ENCODE assay signal across 10 mouse cellular contexts in the genomic region with DNA sequence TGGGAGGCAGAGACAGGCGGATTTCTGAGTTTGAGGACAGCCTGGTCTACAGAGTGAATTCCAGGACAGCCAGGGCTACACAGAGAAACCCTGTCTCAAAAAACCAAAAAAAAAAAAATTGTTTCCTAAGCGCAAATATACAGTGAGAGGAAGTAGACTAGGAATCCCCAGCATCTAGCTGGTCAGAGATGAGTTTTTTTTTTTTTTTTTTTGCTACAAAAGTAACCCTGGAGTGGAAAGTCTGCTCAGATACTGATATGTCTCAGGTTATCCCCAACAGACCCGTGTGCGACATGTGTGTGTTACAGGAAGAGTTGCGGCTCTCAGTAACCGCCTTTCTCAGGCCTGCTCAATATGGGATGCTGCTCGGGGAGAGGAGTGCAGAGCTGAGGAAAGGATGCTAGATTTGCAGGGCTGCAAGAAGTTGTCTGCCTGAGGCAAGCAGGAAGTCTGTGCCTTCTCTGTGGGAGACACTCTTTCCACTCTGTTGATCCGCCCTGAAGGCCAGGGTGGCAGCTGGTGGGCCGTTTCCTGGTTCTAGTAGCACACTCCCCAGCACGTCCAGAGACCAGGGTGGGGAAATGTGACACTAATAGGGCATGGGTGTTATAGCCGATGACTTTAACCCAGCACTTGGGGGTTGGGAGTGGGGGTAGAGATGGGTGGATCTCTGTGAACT. TPM values are rescaled to one million over a fixed set of nuclear protein-coding genes. Genes with fewer than 3 reads are reported as not detected.
A peak's percentile ranks its signal among the peaks of the same experiment; 100 is the strongest.
DNase-seq lines count a peak whose midpoint lies in the region; ATAC-seq lines count a peak whose summit lies in the region.
"Had no signal": no experiment of that assay in that cellular context is flagged by ENCODE, and none has a peak within 500 bp of the region (broad histone marks: within the 10 kb centered on the region; RNA-seq: fewer than 3 reads in every experiment).

No protein-coding gene starts in this region.

- ATAC-seq in liver, embryonic 13.5 days (ENCODE audit: low read depth), result no peak
- ATAC-seq in liver, embryonic 11.5 days (replicated peaks; ENCODE audit: low FRiP score), result no peak
- peak; percentile 46 for ATAC-seq in common myeloid progenitor, adult 5-6 weeks (replicated peaks; ENCODE audit: low read depth, poor library complexity, severe bottlenecking)
- no peak for ATAC-seq in midbrain, embryonic 14.5 days (ENCODE audit: low FRiP score, low TSS enrichment)
- no peak for ATAC-seq in forebrain, embryonic 15.5 days (replicated peaks)

- no peaks in the 10 kb centered on the region for H3K27me3 ChIP-seq in liver, embryonic 13.5 days
- H3K27me3 ChIP-seq in liver, embryonic 11.5 days (replicated peaks; ENCODE audit: control insufficient read depth, insufficient read depth, low read length), result no peaks in the 10 kb centered on the region
- no peaks in the 10 kb centered on the region for H3K27me3 ChIP-seq in midbrain, embryonic 14.5 days (ENCODE audit: control insufficient read depth, insufficient read depth, low read length)
- H3K27me3 ChIP-seq in forebrain, embryonic 15.5 days, result no peaks in the 10 kb centered on the region
- H3K27me3 ChIP-seq: neural tube, embryonic 12.5 days had no signal

- WGBS in liver, embryonic 13.5 days (ENCODE audit: insufficient replicate concordance), result 35% methylated on average over 11 of the region's 11 CpGs
- WGBS in liver, embryonic 11.5 days, result 56% methylated on average over 11 of the region's 11 CpGs
- 74% methylated on average over 11 of the region's 11 CpGs for WGBS in midbrain, embryonic 14.5 days
- 76% methylated on average over 11 of the region's 11 CpGs for WGBS in forebrain, embryonic 15.5 days

- no peak for DNase-seq in liver, embryonic 13.5 days
- DNase-seq in liver, embryonic 11.5 days (ENCODE audit: low spot score), result no peak
- DNase-seq in lung, postnatal 36 days, result peak; percentile 16
- DNase-seq in thymus, postnatal 14 days, result peak; percentile 58
- no peak for DNase-seq in midbrain, embryonic 14.5 days

- H3K9ac ChIP-seq in liver, embryonic 13.5 days, result no peak overlapping the region
- no peak overlapping the region; the same call in 1 of the 2 replicates for H3K9ac ChIP-seq in liver, embryonic 11.5 days (ENCODE audit: low read depth, low read length)
- no peak overlapping the region for H3K9ac ChIP-seq in midbrain, embryonic 14.5 days (replicated peaks; ENCODE audit: low read length)
- no peak overlapping the region for H3K9ac ChIP-seq in forebrain, embryonic 15.5 days (replicated peaks)
- H3K9ac ChIP-seq: hindbrain, embryonic 14.5 days; neural tube, embryonic 12.5 days had no signal

- no peaks in the 10 kb centered on the region for H3K36me3 ChIP-seq in liver, embryonic 13.5 days
- H3K36me3 ChIP-seq in liver, embryonic 11.5 days (ENCODE audit: control insufficient read depth, insufficient read depth, low read length), result no peaks in the 10 kb centered on the region
- H3K36me3 ChIP-seq in midbrain, embryonic 14.5 days (ENCODE audit: control insufficient read depth, insufficient read depth, low read length), result no peaks in the 10 kb centered on the region
- no peaks in the 10 kb centered on the region for H3K36me3 ChIP-seq in forebrain, embryonic 15.5 days
- H3K36me3 ChIP-seq: neural tube, embryonic 12.5 days had no signal

- peaks cover 70% of the 10 kb centered on the region for H3K4me1 ChIP-seq in liver, embryonic 13.5 days (replicated peaks)
- H3K4me1 ChIP-seq in liver, embryonic 11.5 days (replicated peaks; ENCODE audit: control insufficient read depth, insufficient read depth, low read length), result peaks cover 38% of the 10 kb centered on the region
- H3K4me1 ChIP-seq in midbrain, embryonic 14.5 days (ENCODE audit: control insufficient read depth, insufficient read depth, low read length), result 0 out of 2 replicates have a peak, but pooled peaks cover 4% of the 10 kb centered on the region
- peaks cover 8% of the 10 kb centered on the region for H3K4me1 ChIP-seq in forebrain, embryonic 15.5 days

- H3K27ac ChIP-seq in liver, embryonic 13.5 days, result peak overlapping the region; percentile 34; the same call in 1 of the 2 replicates
- H3K27ac ChIP-seq in liver, embryonic 11.5 days (ENCODE audit: low read depth, low read length), result no peak overlapping the region
- no peak overlapping the region for H3K27ac ChIP-seq in midbrain, embryonic 14.5 days (replicated peaks; ENCODE audit: low read depth, low read length)
- H3K27ac ChIP-seq in forebrain, embryonic 15.5 days (replicated peaks), result no peak overlapping the region
- H3K27ac ChIP-seq: hindbrain, embryonic 14.5 days; neural tube, embryonic 12.5 days had no signal

- no peak overlapping the region for H3K4me2 ChIP-seq in liver, embryonic 13.5 days
- no peak overlapping the region for H3K4me2 ChIP-seq in liver, embryonic 11.5 days
- H3K4me2 ChIP-seq in midbrain, embryonic 14.5 days (ENCODE audit: low read length), result no peak overlapping the region
- H3K4me2 ChIP-seq in forebrain, embryonic 15.5 days (replicated peaks), result no peak overlapping the region
- H3K4me2 ChIP-seq: hindbrain, embryonic 14.5 days; neural tube, embryonic 12.5 days had no signal

- H3K4me3 ChIP-seq in liver, embryonic 13.5 days (replicated peaks), result no peak overlapping the region
- H3K4me3 ChIP-seq in liver, embryonic 11.5 days (ENCODE audit: low read depth, low read length), result no peak overlapping the region
- no peak overlapping the region for H3K4me3 ChIP-seq in midbrain, embryonic 14.5 days (replicated peaks; ENCODE audit: low read depth, low read length)
- H3K4me3 ChIP-seq in forebrain, embryonic 15.5 days, result no peak overlapping the region
- H3K4me3 ChIP-seq: neural tube, embryonic 12.5 days had no signal

- no peaks in the 10 kb centered on the region for H3K9me3 ChIP-seq in liver, embryonic 13.5 days (replicated peaks)
- H3K9me3 ChIP-seq in liver, embryonic 11.5 days (ENCODE audit: control insufficient read depth, low read length), result no peaks in the 10 kb centered on the region
- H3K9me3 ChIP-seq in midbrain, embryonic 14.5 days (ENCODE audit: control insufficient read depth, low read length), result no peaks in the 10 kb centered on the region
- H3K9me3 ChIP-seq in forebrain, embryonic 15.5 days, result no peaks in the 10 kb centered on the region
- H3K9me3 ChIP-seq: neural tube, embryonic 12.5 days had no signal

RNA-seq across cellular contexts. Expression of gene Apobec2, which starts 4.7 kb away (rescaled TPM):
- polyA plus RNA-seq in liver, embryonic 13.5 days (2015; fragmentation: Nextera tagmentation; extraction: Ambion mirVana), result 1.2 TPM in 2 replicates
- polyA plus RNA-seq in liver, embryonic 11.5 days (2014; fragmentation: Nextera tagmentation; extraction: Ambion mirVana), result 2.5 and 3.0 TPM in 2 replicates
- total RNA-seq in common myeloid progenitor, adult 5-6 weeks (2017), result 0.05 and 1.4 TPM in 2 replicates
- polyA plus RNA-seq in midbrain, embryonic 14.5 days (2014; fragmentation: Nextera tagmentation; extraction: Ambion mirVana), result 0.26 and 0.29 TPM in 2 replicates
- 0.19 and 0.73 TPM in 2 replicates for polyA plus RNA-seq in forebrain, embryonic 15.5 days (2015; fragmentation: Nextera tagmentation; extraction: Ambion mirVana)

RNA-seq across cellular contexts. Expression of gene Oard1, which starts 18.2 kb away (rescaled TPM):
- polyA plus RNA-seq in liver, embryonic 13.5 days (2015; fragmentation: Nextera tagmentation; extraction: Ambion mirVana), result 58.9 and 61.8 TPM in 2 replicates
- 76.8 and 80.2 TPM in 2 replicates for polyA plus RNA-seq in liver, embryonic 11.5 days (2014; fragmentation: Nextera tagmentation; extraction: Ambion mirVana)
- 58.8 and 59.1 TPM in 2 replicates for total RNA-seq in common myeloid progenitor, adult 5-6 weeks (2017)
- 41.9 and 49.2 TPM in 2 replicates for polyA plus RNA-seq in midbrain, embryonic 14.5 days (2014; fragmentation: Nextera tagmentation; extraction: Ambion mirVana)
- polyA plus RNA-seq in forebrain, embryonic 15.5 days (2015; fragmentation: Nextera tagmentation; extraction: Ambion mirVana), result 59.0 and 60.7 TPM in 2 replicates

RNA-seq across cellular contexts. Expression of gene Nfya, which starts 18.3 kb away (rescaled TPM):
- 7.2 and 9.7 TPM in 2 replicates for polyA plus RNA-seq in liver, embryonic 13.5 days (2015; fragmentation: Nextera tagmentation; extraction: Ambion mirVana)
- polyA plus RNA-seq in liver, embryonic 11.5 days (2014; fragmentation: Nextera tagmentation; extraction: Ambion mirVana), result 18.7 and 20.4 TPM in 2 replicates
- 77.6 and 92.6 TPM in 2 replicates for total RNA-seq in common myeloid progenitor, adult 5-6 weeks (2017)
- 14.2 and 16.5 TPM in 2 replicates for polyA plus RNA-seq in midbrain, embryonic 14.5 days (2014; fragmentation: Nextera tagmentation; extraction: Ambion mirVana)
- polyA plus RNA-seq in forebrain, embryonic 15.5 days (2015; fragmentation: Nextera tagmentation; extraction: Ambion mirVana), result 17.6 and 18.9 TPM in 2 replicates

RNA-seq across cellular contexts. Expression of gene Tspo2, which starts 23.3 kb away (rescaled TPM):
- 134 and 152 TPM in 2 replicates for polyA plus RNA-seq in liver, embryonic 13.5 days (2015; fragmentation: Nextera tagmentation; extraction: Ambion mirVana)
- polyA plus RNA-seq in liver, embryonic 11.5 days (2014; fragmentation: Nextera tagmentation; extraction: Ambion mirVana), result 68.1 and 68.7 TPM in 2 replicates
- 28.4 and 29.1 TPM in 2 replicates for total RNA-seq in common myeloid progenitor, adult 5-6 weeks (2017)
- polyA plus RNA-seq in midbrain, embryonic 14.5 days (2014; fragmentation: Nextera tagmentation; extraction: Ambion mirVana), result 2.5 and 4.6 TPM in 2 replicates
- polyA plus RNA-seq in forebrain, embryonic 15.5 days (2015; fragmentation: Nextera tagmentation; extraction: Ambion mirVana), result 2.3 and 2.8 TPM in 2 replicates
- total RNA-seq: adrenal gland, adult 18-20 months had no signal

RNA-seq across cellular contexts. Expression of gene Unc5cl, which starts 26.7 kb away (rescaled TPM):
- polyA plus RNA-seq in liver, embryonic 13.5 days (2015; fragmentation: Nextera tagmentation; extraction: Ambion mirVana), result 3.5 and 4.4 TPM in 2 replicates
- polyA plus RNA-seq in liver, embryonic 11.5 days (2014; fragmentation: Nextera tagmentation; extraction: Ambion mirVana), result 1.0 and 2.0 TPM in 2 replicates
- total RNA-seq in common myeloid progenitor, adult 5-6 weeks (2017), result 2.1 and 2.2 TPM in 2 replicates
- 0.22 and 0.53 TPM in 2 replicates for polyA plus RNA-seq in midbrain, embryonic 14.5 days (2014; fragmentation: Nextera tagmentation; extraction: Ambion mirVana)
- 0.17 and 0.24 TPM in 2 replicates for polyA plus RNA-seq in forebrain, embryonic 15.5 days (2015; fragmentation: Nextera tagmentation; extraction: Ambion mirVana)
- polyA plus RNA-seq: neural tube, embryonic 12.5 days had no signal

Comparison
In these comparisons a context has a peak if more than half of its experiments do, and no peak if none do; other contexts are left out.
1. DNase-seq: peak in lung, postnatal 36 days (single experiment) and thymus, postnatal 14 days (single experiment); none in liver, embryonic 13.5 days (single experiment), liver, embryonic 11.5 days (single experiment) and midbrain, embryonic 14.5 days (single experiment).